Mouse (Mus musculus) T-cell, adult 2 months (primary cell): ENCODE measurements at regions not wholly inside any gene's neighbourhood (a gene's known extent, or its start where the extent isn't known, plus 50 kb on each side); places are given as distances from the start of the nearest gene placed in this dataset.

Experiments
- DNase-seq: peaks from one replicate; pipeline ENCODE4 v3.0.0; 2022; ENCODE audit warnings: low spot score

DNA sequence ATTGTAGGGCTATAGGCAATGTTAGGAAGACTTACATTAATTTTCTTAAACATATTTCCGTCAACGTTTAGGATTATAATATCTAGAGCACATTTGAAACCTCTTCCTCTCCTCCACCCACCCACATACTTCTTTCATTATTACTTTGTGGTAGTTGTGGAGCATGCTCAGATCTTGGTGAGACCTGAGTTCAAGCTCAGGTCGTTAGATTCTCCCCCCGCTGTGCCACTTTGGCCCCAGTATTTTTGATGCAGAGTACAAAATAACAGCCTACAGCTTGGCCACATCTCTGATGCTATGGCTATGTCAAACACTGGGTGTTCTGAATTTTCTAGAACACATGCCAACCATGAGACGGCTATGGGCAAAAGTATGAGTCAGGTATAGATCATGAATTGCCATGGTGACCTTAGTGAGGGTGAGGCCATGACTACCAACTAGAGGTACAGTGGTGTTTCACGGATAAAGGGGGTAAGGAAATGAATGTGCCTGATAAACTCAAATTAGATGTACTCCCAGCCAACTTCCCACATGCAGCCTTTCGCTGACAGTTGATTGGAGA lies 68.5 kb upstream of the H2afz start:
- no peak for DNase-seq

DNA sequence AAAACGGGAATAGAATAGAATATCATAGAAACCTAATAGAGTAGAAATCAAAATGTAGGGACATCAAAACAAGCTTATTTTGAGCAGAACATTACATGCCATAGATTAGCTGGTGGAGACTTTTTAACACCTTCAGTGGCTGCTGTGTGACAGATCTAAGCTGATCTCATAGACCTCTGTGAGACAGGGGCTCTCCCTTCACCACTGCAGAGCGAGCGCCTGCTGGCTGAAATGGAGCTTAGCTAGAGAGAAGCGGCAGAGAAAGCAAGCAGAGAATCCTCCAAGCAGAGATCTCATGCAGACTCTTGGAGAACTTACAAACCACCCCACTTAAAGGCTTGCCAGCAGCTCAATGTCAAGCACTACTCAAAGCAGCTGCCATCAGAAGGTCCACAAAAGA lies 65.5 kb upstream of the H2afz start:
- no peak for DNase-seq

GRCm38 (mm10) chr3:137801402-137802020 lies 62.8 kb upstream of the H2afz start:
- no peak for DNase-seq

- no peak for DNase-seq
These were observed 56.9 kb upstream of the H2afz start for GRCm38 (mm10) chr3:137807423-137807822.

- no peak for DNase-seq
These were observed 56.2 kb upstream of the H2afz start for GRCm38 (mm10) chr3:137807913-137808684.

DNA sequence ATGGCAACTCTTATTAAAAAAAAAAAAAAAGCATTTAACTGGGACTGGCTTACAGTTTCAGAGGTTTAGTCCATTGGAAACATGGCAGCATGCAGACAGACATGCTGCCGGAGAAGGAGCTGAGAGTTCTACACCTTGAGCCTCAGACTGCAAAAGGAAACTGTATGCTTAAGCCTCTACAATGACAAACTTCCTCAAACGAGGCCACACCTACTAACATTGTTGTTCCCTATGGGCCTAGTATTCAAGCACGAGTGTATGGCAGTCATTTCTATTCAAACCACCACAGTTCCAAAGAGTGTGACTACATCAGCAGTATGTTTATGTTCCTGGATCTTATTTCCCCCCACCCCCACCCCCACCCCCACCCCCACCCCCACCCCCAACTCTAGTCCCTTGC lies 54.2 kb upstream of the H2afz start:
- DNase-seq = no peak
